Comparison of ENCODE assay signal across 24 mouse cellular contexts in genomic region chr11:108363991-108364390, GRCm38 (mm10). TPM values are rescaled to one million over a fixed set of nuclear protein-coding genes. Genes with fewer than 3 reads are reported as not detected.
A peak's percentile ranks its signal among the peaks of the same experiment; 100 is the strongest.
DNase-seq lines count a peak whose midpoint lies in the region; ATAC-seq and TF ChIP-seq lines count a peak whose summit lies in the region.
"Had no signal": no experiment of that assay in that cellular context is flagged by ENCODE, and none has a peak within 500 bp of the region (broad histone marks: within the 10 kb centered on the region; RNA-seq: fewer than 3 reads in every experiment).

No protein-coding gene starts in this region.

- H3K36me3 ChIP-seq in intestine, embryonic 14.5 days (ENCODE audit: control insufficient read depth, insufficient read depth, low read length): no peaks in the 10 kb centered on the region
- H3K36me3 ChIP-seq in intestine, postnatal 0 days (ENCODE audit: control insufficient read depth, insufficient read depth): no peaks in the 10 kb centered on the region
- no peaks in the 10 kb centered on the region for H3K36me3 ChIP-seq in stomach, embryonic 16.5 days (ENCODE audit: control insufficient read depth, insufficient read depth, low read length)
- H3K36me3 ChIP-seq in hindbrain, embryonic 11.5 days (ENCODE audit: control insufficient read depth, insufficient read depth, low read length): no peaks in the 10 kb centered on the region
- H3K36me3 ChIP-seq: embryonic facial prominence, embryonic 10.5 days; hindbrain, embryonic 13.5 days; liver, embryonic 13.5 days; midbrain, embryonic 12.5 days had no signal

- no peak overlapping the region for H3K9ac ChIP-seq in intestine, embryonic 14.5 days (ENCODE audit: low read length)
- no peak overlapping the region for H3K9ac ChIP-seq in intestine, postnatal 0 days (ENCODE audit: low read depth, low read length)
- H3K9ac ChIP-seq in stomach, embryonic 16.5 days (ENCODE audit: low read length): 0 out of 2 replicates have a peak overlapping the region, but pooled peaks have one; percentile 3
- H3K9ac ChIP-seq in hindbrain, embryonic 11.5 days (ENCODE audit: low read depth, low read length): no peak overlapping the region
- H3K9ac ChIP-seq: forebrain, postnatal 0 days; hindbrain, embryonic 13.5 days; liver, embryonic 13.5 days; midbrain, embryonic 12.5 days had no signal

- no peak for TF ChIP-seq POLR2A in lung, adult 2 months (IDR thresholded peaks at IDR 0.05; ENCODE audit: borderline replicate concordance, extremely low read depth, low read depth, low read length)

- H3K9me3 ChIP-seq in intestine, embryonic 14.5 days (ENCODE audit: control insufficient read depth, low read length): no peaks in the 10 kb centered on the region
- no peaks in the 10 kb centered on the region for H3K9me3 ChIP-seq in intestine, postnatal 0 days (ENCODE audit: control insufficient read depth)
- no peaks in the 10 kb centered on the region for H3K9me3 ChIP-seq in stomach, embryonic 16.5 days (replicated peaks; ENCODE audit: control insufficient read depth, low read length)
- no peaks in the 10 kb centered on the region for H3K9me3 ChIP-seq in hindbrain, embryonic 11.5 days (ENCODE audit: control insufficient read depth, low read length)
- H3K9me3 ChIP-seq: embryonic facial prominence, embryonic 10.5 days; hindbrain, embryonic 13.5 days; liver, embryonic 13.5 days; midbrain, embryonic 12.5 days had no signal

- no peak; the same call in 1 of the 2 replicates for TF ChIP-seq CTCF in intestine, postnatal 0 days (IDR thresholded peaks at IDR 0.05; ENCODE audit: low read depth)
- no peak for TF ChIP-seq CTCF in lung, adult 2 months (IDR thresholded peaks at IDR 0.05; ENCODE audit: insufficient read depth, low read length)

- peak overlapping the region; percentile 16; the same call in 1 of the 2 replicates for H3K27ac ChIP-seq in intestine, embryonic 14.5 days (ENCODE audit: low read depth)
- no peak overlapping the region for H3K27ac ChIP-seq in intestine, postnatal 0 days (ENCODE audit: low read depth, low read length)
- no peak overlapping the region for H3K27ac ChIP-seq in stomach, embryonic 16.5 days (ENCODE audit: low read length)
- no peak overlapping the region for H3K27ac ChIP-seq in hindbrain, embryonic 11.5 days (ENCODE audit: low read depth, low read length)
- H3K27ac ChIP-seq: embryonic facial prominence, embryonic 10.5 days; heart, adult 2 months; hindbrain, embryonic 13.5 days; liver, embryonic 13.5 days; midbrain, embryonic 12.5 days had no signal

- no peak for DNase-seq in intestine, embryonic 14.5 days (ENCODE audit: low spot score)
- peak; percentile 39 to 47 for DNase-seq in lung, adult 18-20 months
- DNase-seq in lung, adult 2 months: no peak
- peak; percentile 72 for DNase-seq in lung, postnatal 10 days
- DNase-seq in gastrocnemius, adult 8-10 months (ENCODE audit: low spot score in 2 of 2): no peak
- DNase-seq in hindbrain, embryonic 11.5 days (ENCODE audit: low spot score): no peak
- DNase-seq: adrenal gland, postnatal 36 days; cerebellum, adult 11-12 months; cerebellum, postnatal 10 days; forebrain, postnatal 0 days; gastrocnemius, postnatal 25 days; heart, adult 2 months; liver, embryonic 13.5 days; right cerebral cortex, postnatal 14 days; thymus, postnatal 25 days had no signal

- ATAC-seq in intestine, embryonic 14.5 days (replicated peaks; ENCODE audit: low FRiP score, low TSS enrichment, low read depth): no peak
- ATAC-seq in intestine, postnatal 0 days: no peak
- no peak for ATAC-seq in stomach, embryonic 16.5 days (ENCODE audit: insufficient read depth, low FRiP score)
- no peak for ATAC-seq in hindbrain, embryonic 11.5 days (ENCODE audit: low FRiP score)
- ATAC-seq: CD4-positive, CD25-positive, alpha-beta regulatory T cell, adult 4 months; forebrain, postnatal 0 days had no signal

- H3K27me3 ChIP-seq in intestine, embryonic 14.5 days (replicated peaks; ENCODE audit: control insufficient read depth, insufficient read depth, low read length): no peaks in the 10 kb centered on the region
- H3K27me3 ChIP-seq in intestine, postnatal 0 days (replicated peaks; ENCODE audit: control insufficient read depth, insufficient read depth, low read length): no peaks in the 10 kb centered on the region
- no peaks in the 10 kb centered on the region for H3K27me3 ChIP-seq in stomach, embryonic 16.5 days (ENCODE audit: control insufficient read depth, insufficient read depth, low read length)
- H3K27me3 ChIP-seq in hindbrain, embryonic 11.5 days (ENCODE audit: control insufficient read depth, insufficient read depth, low read length): no peaks in the 10 kb centered on the region
- H3K27me3 ChIP-seq: liver, embryonic 13.5 days had no signal

- H3K4me3 ChIP-seq in intestine, embryonic 14.5 days (ENCODE audit: low read depth, low read length): no peak overlapping the region
- H3K4me3 ChIP-seq in intestine, postnatal 0 days (ENCODE audit: low read depth, low read length): no peak overlapping the region
- no peak overlapping the region for H3K4me3 ChIP-seq in lung, adult 2 months (replicated peaks; ENCODE audit: extremely low read depth, low read depth, low read length)
- no peak overlapping the region for H3K4me3 ChIP-seq in stomach, embryonic 16.5 days (replicated peaks; ENCODE audit: low read length)
- H3K4me3 ChIP-seq in hindbrain, embryonic 11.5 days (ENCODE audit: low read depth, low read length): no peak overlapping the region
- H3K4me3 ChIP-seq: embryonic facial prominence, embryonic 10.5 days; heart, adult 2 months; hindbrain, embryonic 13.5 days; liver, embryonic 13.5 days; midbrain, embryonic 12.5 days had no signal

- H3K4me2 ChIP-seq in intestine, embryonic 14.5 days (ENCODE audit: low read length): no peak overlapping the region
- H3K4me2 ChIP-seq in intestine, postnatal 0 days (replicated peaks; ENCODE audit: low read depth): no peak overlapping the region
- H3K4me2 ChIP-seq in stomach, embryonic 16.5 days (ENCODE audit: low read depth, low read length): no peak overlapping the region
- no peak overlapping the region for H3K4me2 ChIP-seq in hindbrain, embryonic 11.5 days (replicated peaks; ENCODE audit: low read depth, low read length)
- H3K4me2 ChIP-seq: hindbrain, embryonic 13.5 days; liver, embryonic 13.5 days; midbrain, embryonic 12.5 days had no signal

- H3K4me1 ChIP-seq in intestine, embryonic 14.5 days (replicated peaks; ENCODE audit: control insufficient read depth, insufficient read depth, low read length): peaks cover 16% of the 10 kb centered on the region
- no peaks in the 10 kb centered on the region; the same call in 1 of the 2 replicates for H3K4me1 ChIP-seq in intestine, postnatal 0 days (replicated peaks; ENCODE audit: control insufficient read depth, insufficient read depth, low read length)
- H3K4me1 ChIP-seq in lung, adult 2 months (ENCODE audit: control insufficient read depth, insufficient read depth, low read length): no peaks in the 10 kb centered on the region; the same call in 1 of the 2 replicates
- peaks cover 15% of the 10 kb centered on the region for H3K4me1 ChIP-seq in stomach, embryonic 16.5 days (ENCODE audit: control insufficient read depth, insufficient read depth, low read length)
- H3K4me1 ChIP-seq in hindbrain, embryonic 11.5 days (replicated peaks; ENCODE audit: control insufficient read depth, insufficient read depth, low read length): no peaks in the 10 kb centered on the region
- H3K4me1 ChIP-seq: hindbrain, embryonic 13.5 days; midbrain, embryonic 12.5 days had no signal

- 33% methylated on average over 4 of the region's 4 CpGs for WGBS in intestine, embryonic 14.5 days
- 60% methylated on average over 4 of the region's 4 CpGs for WGBS in intestine, postnatal 0 days
- WGBS in lung, adult 2 months: 60% methylated on average over 4 of the region's 4 CpGs
- WGBS in stomach, embryonic 16.5 days: 52% methylated on average over 4 of the region's 4 CpGs
- WGBS in hindbrain, embryonic 11.5 days: 87% methylated on average over 4 of the region's 4 CpGs

RNA-seq across cellular contexts. Expression of gene Prkca, which starts 20.3 kb away (rescaled TPM):
- polyA plus RNA-seq in intestine, embryonic 14.5 days (2014; fragmentation: Nextera tagmentation; extraction: Ambion mirVana): 18.2 and 19.8 TPM in 2 replicates
- 14.5 and 15.0 TPM in 2 replicates for polyA plus RNA-seq in intestine, postnatal 0 days (2015; fragmentation: Nextera tagmentation; extraction: Ambion mirVana)
- polyA plus RNA-seq in lung, adult 2 months (2012; rRNA removed): 6.6 and 13.5 TPM in 2 replicates
- polyA plus RNA-seq in stomach, embryonic 16.5 days (2015; fragmentation: Nextera tagmentation; extraction: Ambion mirVana): 6.5 and 6.9 TPM in 2 replicates
- 10 to 100 TPM; 50.1 to 62.0 (median 55.0) TPM for total RNA-seq in gastrocnemius, adult 8-10 months (2022)
- 4.1 and 6.0 TPM in 2 replicates for polyA plus RNA-seq in hindbrain, embryonic 11.5 days (2014; fragmentation: Nextera tagmentation; extraction: Ambion mirVana)

RNA-seq across cellular contexts. Expression of gene Apoh, which starts 20.8 kb away (rescaled TPM):
- not detected in 2 replicates for polyA plus RNA-seq in intestine, embryonic 14.5 days (2014; fragmentation: Nextera tagmentation; extraction: Ambion mirVana)
- 0.77 and 0.94 TPM in 2 replicates for polyA plus RNA-seq in intestine, postnatal 0 days (2015; fragmentation: Nextera tagmentation; extraction: Ambion mirVana)
- 0.59 and 1.9 TPM in 2 replicates for polyA plus RNA-seq in lung, adult 2 months (2012; rRNA removed)
- polyA plus RNA-seq in stomach, embryonic 16.5 days (2015; fragmentation: Nextera tagmentation; extraction: Ambion mirVana): 22.7 and 27.2 TPM in 2 replicates
- total RNA-seq in gastrocnemius, adult 8-10 months (2022): 1 to 10 TPM in 2 of 4 experiments, not detected in 2; 1.3 to 1.7 TPM
- polyA plus RNA-seq in hindbrain, embryonic 11.5 days (2014; fragmentation: Nextera tagmentation; extraction: Ambion mirVana): 0.19 and 0.25 TPM in 2 replicates
- total RNA-seq: heart, adult 2 months had no signal
- polyA plus RNA-seq: CD4-positive, CD25-positive, alpha-beta regulatory T cell, adult 4 months; embryonic facial prominence, embryonic 10.5 days; forebrain, embryonic 11.5 days; heart, embryonic 14.5 days; midbrain, embryonic 12.5 days; neural tube, embryonic 11.5 days had no signal

Comparison
In these comparisons a context has a peak if more than half of its experiments do, and no peak if none do; other contexts are left out.
1. DNase-seq: peak in lung, adult 18-20 months (2 of 2) and lung, postnatal 10 days (single experiment); none in intestine, embryonic 14.5 days (single experiment), lung, adult 2 months (single experiment), gastrocnemius, adult 8-10 months (0 of 2) and hindbrain, embryonic 11.5 days (single experiment).